Mouse (Mus musculus): ENCODE results near the gene Tfpt.

Tfpt gene

DNA sequence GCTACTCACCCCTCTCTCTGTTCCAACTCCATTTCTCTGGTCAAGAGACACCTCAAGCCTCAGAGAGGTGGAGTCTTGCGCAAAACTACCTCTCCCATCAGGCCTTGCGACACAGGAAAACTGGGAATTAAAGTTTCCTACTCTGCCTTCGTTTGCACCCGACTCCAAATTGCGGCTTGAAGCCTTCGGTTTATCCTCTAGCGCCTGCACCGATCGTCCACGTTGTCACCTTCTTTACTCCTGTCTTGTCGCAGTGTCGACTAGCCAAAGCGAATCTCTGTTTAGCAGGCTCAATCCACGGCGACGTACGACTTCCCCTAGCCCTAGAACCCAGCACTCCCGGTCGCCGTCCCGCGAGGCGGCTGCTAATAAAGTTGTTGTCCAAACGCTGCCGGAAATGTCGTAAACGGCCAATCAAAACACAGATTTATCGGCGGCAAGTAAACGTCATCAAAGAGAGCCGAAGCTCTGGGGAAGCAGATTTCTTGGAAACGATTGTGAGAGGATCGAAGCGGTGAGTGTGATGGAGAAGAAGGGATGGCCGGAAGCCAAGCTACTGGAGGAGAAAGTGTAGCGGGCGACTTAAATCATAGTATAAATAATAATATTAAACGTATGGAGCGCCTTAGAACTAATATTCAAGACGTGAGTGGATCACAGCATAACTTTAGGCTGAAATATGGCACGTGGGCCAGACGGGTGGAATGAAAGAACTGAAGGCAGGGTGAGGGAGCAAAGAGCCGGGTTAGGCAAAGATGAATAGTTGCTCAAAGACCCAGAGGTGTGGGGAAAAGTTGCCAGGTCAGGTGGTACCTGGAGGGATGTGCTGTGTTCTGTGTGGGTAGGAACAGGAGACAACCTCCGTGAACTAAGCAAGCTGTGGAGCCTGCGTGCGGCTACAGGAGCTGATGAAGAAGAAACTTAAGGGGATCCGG lies at the start of gene Tfpt, which contains the start of gene Prpf31:
Gene Tfpt (minus strand): TSS at position 387 of the 935 bp plus-strand sequence.
Gene Prpf31 (plus strand): TSS at position 443 of the 935 bp plus-strand sequence.
- peak; percentile 88 to 92 for DNase-seq (ENCODE audit: low spot score in 2 of 2)

DNA sequence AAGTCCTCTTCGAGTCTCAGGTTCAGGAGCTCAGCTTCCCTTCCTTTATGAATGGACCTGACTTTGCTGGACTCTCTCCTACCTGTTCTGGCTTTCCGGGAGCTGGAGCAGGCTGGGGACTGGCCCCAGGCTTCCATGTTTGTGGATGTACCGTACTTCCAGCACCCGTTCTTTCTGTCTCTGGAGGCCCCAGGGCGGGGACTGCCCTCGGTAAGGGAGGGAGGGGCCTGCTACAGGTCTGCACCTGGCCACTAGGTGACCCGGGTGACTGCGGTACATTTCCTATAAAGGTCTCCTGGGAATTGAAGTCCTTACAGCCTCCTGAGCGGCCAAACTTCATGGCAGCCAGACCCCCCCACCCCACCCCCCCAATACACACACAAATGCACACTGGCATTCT lies 47.6 kb upstream of the Tfpt start, which contains the start of gene Tmc4:
Gene Tmc4 (minus strand): TSS at position 212 of the 400 bp plus-strand sequence.
- DNase-seq (ENCODE audit: low spot score in 2 of 2): no peak

DNA sequence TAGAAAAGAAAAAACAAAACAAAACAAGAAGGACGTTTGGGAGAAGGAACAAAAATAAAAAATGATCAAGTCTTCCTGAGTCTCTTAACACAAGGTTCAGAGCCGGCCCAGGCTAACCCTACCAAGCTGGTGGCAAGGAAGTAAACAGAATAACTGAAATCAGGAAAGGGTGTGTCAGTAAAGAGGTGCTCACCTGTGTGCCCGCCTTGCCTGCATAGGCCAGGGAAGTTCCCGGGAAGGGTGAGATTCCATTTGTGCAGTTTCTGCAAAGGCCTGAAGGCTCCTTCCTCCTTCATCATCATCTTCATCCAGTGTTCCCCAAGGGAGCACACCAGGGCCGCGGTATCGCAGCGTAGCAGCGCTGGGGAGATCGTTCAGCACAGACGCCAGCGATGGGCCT lies 46.6 kb upstream of the Tfpt start:
- DNase-seq (ENCODE audit: low spot score in 2 of 2): no peak

DNA sequence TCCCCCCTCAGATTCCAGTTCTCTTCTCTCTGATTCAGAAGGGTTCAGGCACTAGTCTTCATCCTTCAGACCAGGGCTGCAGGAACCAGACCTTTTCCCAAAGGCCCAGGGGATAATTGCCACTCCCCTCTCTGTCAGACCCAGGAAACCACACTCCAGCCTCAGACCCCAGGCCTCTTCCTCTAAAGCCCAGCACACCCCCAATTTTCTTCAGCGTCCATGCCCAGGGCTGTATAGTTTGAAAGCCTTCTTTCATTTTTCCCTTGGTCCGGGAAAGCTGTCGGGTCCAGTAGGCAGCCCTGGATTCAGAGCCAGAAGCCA lies 45.5 kb upstream of the Tfpt start:
- no peak for DNase-seq (ENCODE audit: low spot score in 2 of 2)

DNA sequence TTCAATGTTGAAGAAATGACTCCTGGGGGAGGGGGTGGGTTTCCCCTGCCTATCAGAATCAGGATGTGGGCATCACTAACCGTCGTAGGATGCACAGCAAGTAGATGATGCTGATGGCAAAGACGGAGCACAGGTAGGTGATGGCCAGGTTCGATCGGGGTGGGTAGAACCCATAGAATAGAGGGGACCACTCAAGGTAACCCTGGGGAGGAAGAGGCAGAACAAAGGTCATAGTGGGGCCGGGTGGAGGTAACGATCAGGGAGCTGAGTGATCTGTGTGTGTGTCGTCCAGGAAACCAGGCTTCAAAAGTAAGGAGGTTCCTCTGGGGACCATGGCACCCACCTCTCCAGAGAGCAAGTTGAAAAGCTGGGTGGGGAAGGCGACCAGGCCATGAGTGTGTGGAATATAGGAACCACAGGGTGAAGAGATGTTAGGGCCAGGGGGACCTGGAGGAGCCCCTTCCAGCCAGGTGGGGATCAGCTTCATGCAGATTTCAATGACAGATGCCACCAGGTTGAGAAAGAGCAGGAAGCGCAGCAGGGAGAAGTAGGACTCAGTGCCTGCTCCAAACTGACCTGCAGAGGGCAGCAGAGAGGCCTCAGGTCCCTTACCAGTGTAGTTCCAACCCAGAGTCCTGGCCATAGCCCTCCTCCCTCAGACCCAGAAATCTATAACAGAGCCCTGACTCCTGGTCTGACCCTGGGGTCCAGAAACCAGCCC lies 44.9 kb upstream of the Tfpt start:
- DNase-seq (ENCODE audit: low spot score in 2 of 2): peak; percentile 77 to 89

- DNase-seq (ENCODE audit: low spot score in 2 of 2): peak in 1 of 2 experiments; percentile 24
These were observed 37.2 kb upstream of the Tfpt start for GRCm38 (mm10) chr7:3666921-3667391.

DNA sequence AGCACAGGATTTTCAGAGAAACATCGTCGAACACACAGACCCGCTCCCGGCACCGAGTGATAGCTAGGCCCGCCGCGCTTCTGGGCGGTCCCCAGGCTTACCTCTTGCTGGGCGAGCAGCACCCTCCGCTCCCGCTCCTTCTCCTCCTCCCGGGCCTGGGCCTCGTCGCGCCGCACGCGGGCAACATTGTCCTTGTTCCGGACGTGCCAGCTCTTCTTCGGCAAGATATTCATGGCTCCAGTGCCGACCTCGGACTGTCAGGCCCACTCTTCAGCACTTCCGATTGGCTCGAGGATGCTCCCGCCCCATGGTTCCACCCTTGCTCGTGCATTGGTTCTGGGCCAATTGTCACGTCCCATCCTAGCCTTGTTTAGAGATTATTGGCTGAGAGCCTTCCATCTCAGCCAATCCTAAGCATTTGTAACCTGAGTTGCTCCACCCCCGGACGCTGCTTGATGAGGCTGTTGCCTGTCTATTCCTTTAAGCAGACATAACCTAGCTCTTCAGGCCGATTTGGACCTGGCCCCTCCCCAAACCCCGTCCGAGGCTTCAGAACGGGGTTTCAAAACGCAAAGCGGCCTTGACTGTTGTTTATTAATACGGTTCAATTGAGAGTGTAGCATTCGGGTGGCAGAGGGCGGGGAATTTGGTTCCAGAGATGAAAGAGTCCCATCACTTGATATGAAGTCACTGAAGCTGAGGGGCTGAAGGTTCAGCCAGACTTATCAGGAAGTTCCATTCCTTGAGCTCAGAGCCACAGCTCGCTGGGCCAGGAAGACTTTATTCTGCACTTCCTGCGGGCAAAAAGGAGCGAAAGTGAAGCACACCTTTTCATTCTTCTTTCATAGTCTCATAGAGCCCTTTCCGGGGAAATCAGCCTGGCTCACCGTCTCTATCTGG lies 35.7 kb upstream of the Tfpt start, which contains the start of gene Leng1:
Gene Leng1 (minus strand): TSS at position 626 of the 900 bp plus-strand sequence.
- DNase-seq (ENCODE audit: low spot score in 2 of 2): peak; percentile 84 to 94

- DNase-seq (ENCODE audit: low spot score in 2 of 2): peak in 1 of 2 experiments; percentile 25
These were observed 34.9 kb upstream of the Tfpt start for GRCm38 (mm10) chr7:3664524-3665214.

DNA sequence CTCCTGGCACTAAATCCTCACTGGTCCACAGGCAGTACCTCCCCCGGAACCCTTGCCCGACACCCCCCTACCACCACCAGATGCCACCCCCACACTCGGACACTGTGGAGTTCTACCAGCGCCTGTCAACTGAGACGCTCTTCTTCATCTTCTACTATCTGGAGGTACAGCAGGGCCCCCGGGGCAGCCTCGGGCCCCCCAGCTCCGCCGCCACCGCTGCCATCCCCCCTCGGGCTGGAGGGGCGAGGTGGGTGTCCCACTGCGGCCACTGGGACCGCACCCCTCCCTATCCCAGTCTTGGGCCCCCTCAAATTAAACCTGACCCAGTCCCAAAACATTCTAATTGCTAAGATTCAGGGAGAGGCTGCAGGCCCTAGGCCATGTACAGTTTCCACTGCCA lies 28.8 kb upstream of the Tfpt start:
- DNase-seq (ENCODE audit: low spot score in 2 of 2): no peak

GRCm38 (mm10) chr7:3656966-3657365 lies 27.2 kb upstream of the Tfpt start:
- DNase-seq (ENCODE audit: low spot score in 2 of 2): no peak

DNA sequence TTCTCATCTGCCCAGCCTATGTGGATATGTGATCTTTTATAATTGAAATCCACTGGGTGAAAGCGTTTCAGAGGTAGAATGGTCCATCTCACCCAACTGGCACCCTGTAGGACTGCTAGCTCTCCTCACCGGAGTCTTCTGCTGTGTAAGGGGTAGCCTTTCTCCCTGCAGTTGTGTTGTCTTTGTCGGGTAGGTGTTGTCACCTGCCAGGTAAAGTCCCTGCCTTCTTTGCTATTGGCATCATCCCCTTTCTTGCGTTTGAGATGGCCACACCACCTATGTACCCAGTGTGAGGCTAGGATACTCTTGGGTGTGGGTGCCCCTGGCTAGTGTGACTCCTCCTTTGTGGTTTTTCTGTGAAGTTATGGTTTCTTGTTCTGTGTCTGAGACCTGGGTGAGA lies 16.9 kb upstream of the Tfpt start:
- DNase-seq (ENCODE audit: low spot score in 2 of 2): peak in 1 of 2 experiments; percentile 24

DNA sequence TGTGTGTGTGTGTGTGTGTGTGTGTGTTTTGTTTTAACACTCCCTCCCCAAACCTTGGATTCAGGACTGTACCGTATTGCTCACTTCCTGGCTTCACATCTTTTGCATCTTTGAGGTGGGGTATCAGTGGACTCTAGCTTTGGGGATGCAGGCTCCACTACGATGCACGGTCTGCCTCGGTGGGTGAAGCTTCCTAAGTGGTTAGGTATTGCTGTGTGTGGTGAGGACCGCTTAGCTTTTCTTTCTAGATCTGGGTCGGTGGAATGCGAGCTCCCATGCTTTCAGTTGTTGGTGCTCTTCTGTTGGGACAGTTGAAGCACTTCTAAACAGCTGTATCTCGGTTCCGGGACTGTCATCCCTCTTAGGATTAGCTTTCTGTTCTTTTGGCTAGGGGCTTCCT lies 16.5 kb upstream of the Tfpt start:
- DNase-seq (ENCODE audit: low spot score in 2 of 2): no peak

DNA sequence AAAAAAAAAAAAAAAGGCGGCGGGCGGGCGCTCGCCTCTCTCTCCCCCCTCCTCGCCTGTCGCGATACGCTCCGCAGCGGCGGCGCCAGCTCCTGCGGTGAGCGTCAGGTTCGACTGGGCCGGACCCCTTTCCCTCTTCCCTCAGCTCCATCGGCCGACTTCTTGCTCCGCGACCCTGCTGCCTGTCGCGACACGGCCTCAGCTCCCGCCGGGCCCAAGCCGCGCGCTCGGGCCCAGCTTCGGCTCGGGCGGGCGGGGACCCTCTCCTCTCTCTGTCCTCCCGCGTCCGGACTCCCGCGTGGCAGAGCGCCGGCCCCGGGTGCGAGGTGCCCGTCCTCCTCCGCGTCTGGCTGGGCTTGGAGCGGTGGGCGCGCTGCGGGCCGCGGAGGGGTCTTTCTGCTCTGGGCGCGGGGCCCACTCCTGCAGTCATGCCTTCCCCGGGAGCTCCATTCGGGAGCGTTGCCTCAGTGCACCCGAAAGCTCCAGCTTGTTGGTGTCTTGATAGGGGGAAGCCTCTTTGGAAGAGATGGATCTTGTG lies 15.8 kb upstream of the Tfpt start:
- DNase-seq (ENCODE audit: low spot score in 2 of 2): no peak

DNA sequence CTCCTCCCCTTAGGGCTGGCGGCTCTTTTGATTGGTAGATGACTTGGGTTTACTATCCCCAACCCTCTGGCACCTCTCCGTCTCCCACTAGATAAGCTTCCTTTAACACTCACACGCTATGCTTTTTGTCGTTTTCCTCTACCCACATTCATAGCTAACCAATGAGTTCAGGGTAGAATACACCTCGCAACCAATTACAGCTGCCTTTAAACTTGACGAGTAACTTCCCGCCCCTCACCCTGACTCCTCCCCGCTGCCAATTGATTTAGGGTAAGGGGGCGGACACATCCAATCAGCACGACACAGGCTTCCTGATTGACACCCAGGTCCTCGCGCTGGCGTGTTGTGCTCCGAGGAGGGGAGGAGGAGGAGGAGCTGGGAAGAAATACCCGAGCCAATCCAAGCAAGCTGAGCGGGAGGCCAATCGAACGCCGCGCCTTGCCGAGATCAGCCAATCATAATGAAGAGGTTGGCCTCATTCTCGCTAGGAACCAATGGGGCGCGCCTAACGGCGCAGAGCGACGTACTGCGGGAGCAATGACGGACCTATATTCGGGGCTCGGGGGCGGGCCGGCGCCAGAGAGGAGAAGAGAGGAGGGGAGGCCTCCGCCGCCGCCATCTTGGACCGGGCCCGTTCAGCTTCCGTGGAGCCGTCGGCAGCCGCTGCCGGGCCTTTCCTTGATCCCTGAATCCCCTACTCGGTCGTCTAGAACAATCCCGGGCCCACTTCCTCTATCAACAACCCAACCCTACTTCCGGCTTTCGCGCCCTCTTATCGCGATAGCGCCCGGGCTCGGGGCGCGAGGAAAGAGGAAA lies 15.2 kb upstream of the Tfpt start, which contains the start of gene Cnot3:
Gene Cnot3 (plus strand): TSS at position 597 of the 816 bp plus-strand sequence.
- peak; percentile 93 to 97 for DNase-seq (ENCODE audit: low spot score in 2 of 2)

- peak in 1 of 2 experiments; percentile 94 for DNase-seq (ENCODE audit: low spot score in 2 of 2)
These were observed 14.6 kb upstream of the Tfpt start for GRCm38 (mm10) chr7:3644348-3644671.

GRCm38 (mm10) chr7:3643843-3644242 lies 14.1 kb upstream of the Tfpt start:
- no peak for DNase-seq (ENCODE audit: low spot score in 2 of 2)

- no peak for DNase-seq (ENCODE audit: low spot score in 2 of 2)
These were observed 13.7 kb upstream of the Tfpt start for GRCm38 (mm10) chr7:3643412-3643811.

DNA sequence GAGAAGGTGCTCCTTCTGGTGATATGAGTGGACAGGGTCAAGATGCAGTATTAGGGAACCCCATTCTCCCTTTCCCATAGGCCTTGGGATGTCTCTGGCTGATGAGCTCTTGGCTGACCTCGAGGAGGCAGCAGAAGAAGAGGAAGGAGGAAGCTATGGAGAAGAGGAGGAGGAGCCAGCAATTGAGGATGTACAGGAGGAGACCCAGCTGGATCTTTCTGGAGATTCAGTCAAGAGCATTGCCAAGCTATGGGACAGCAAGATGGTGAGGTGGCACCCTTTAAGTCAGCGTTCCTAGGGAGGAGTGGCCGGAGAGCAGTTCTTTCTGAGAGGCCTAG lies 718 bp upstream of the Tfpt start:
- no peak for DNase-seq (ENCODE audit: low spot score in 2 of 2)

- DNase-seq (ENCODE audit: low spot score in 2 of 2): peak in 1 of 2 experiments; percentile 17
These were observed 699 bp downstream of the Tfpt start for GRCm38 (mm10) chr7:3629030-3629429.

All from spleen, postnatal 10 days (tissue).